Mouse (Mus musculus): ENCODE data around the gene Olfr328. TPM values are rescaled to one million over a fixed set of nuclear protein-coding genes. Genes with fewer than 3 reads are reported as not detected.

Olfr328 gene
- total and polyA plus RNA-seq, 3 experiments, result not detected

- dilution Hi-C loops (cut with MboI; ENCODE audit: extremely low pct_ligation_motif_present, extremely low pct_unique_long_range_greater_than_20kb, low sequenced_read_pairs), result no loop called here
Observed at GRCm38 (mm10) chr11:58597837-58598236, 42.4 kb upstream of the Olfr328 start.

GRCm38 (mm10) chr11:58594814-58595213, 39.4 kb upstream of the Olfr328 start, which contains the start of gene Olfr324:
TSS of gene Olfr324 (plus strand) at chr11:58595114.
- Histone ChIP-seq H3K4me1 (ENCODE audit: control insufficient read depth in 1 of 2, insufficient read depth in 2 of 2) (no peaks in the 10 kb centered on the region), H3K9ac (ENCODE audit: insufficient read depth, low read depth) (no peak within 1 kb of the TSS), H3K9me3 (replicated peaks; ENCODE audit: low read length) (peaks cover 2% of the 10 kb centered on the region), H3K4me2 (ENCODE audit: insufficient read depth, low read depth, poor library complexity, severe bottlenecking) (no peak within 1 kb of the TSS), H3K79me2 (replicated peaks; ENCODE audit: control insufficient read depth, extremely low read depth, insufficient read depth, poor library complexity, severe bottlenecking) (no peaks in the 10 kb centered on the region), H3K27me3 (replicated peaks) (peaks cover 65% of the 10 kb centered on the region), H3K36me3 (replicated peaks in 1 of 2; ENCODE audit: control insufficient read depth in 1 of 2, insufficient read depth in 1 of 2, low read length in 1 of 2) (no peaks in the 10 kb centered on the region), H3K27ac (ENCODE audit: insufficient read depth, low read depth) (no peak within 1 kb of the TSS), H3K4me3 (replicated peaks in 1 of 3; ENCODE audit: low read depth in 2 of 3, low read length in 2 of 3, poor library complexity in 1 of 3) (no peak within 1 kb of the TSS)
- dilution Hi-C loops (cut with MboI; ENCODE audit: extremely low pct_ligation_motif_present, extremely low pct_unique_long_range_greater_than_20kb, low sequenced_read_pairs) (no loop called here), in situ Hi-C loops (cut with MboI; ENCODE audit: low pct_ligation_motif_present, low pct_unique_long_range_greater_than_20kb, low sequenced_read_pairs) (no loop called here)
- no peak for TF ChIP-seq MXI1 (IDR thresholded peaks at IDR 0.05; ENCODE audit: low read depth, low read length)
- TF ChIP-seq MAFK (IDR thresholded peaks at IDR 0.05; ENCODE audit: insufficient replicate concordance, low read length), result no peak
- no peak for TF ChIP-seq HCFC1 (IDR thresholded peaks at IDR 0.05; ENCODE audit: low read depth, low read length)
- no peak for TF ChIP-seq MEF2A (IDR thresholded peaks at IDR 0.05; ENCODE audit: borderline replicate concordance, low read depth, low read length)
- TF ChIP-seq EP300 (IDR thresholded peaks at IDR 0.05; ENCODE audit: low read length), result no peak
- TF ChIP-seq ZC3H11A (IDR thresholded peaks at IDR 0.05; ENCODE audit: low read depth, low read length), result no peak
- TF ChIP-seq TCF12 (IDR thresholded peaks at IDR 0.05; ENCODE audit: low read depth, low read length), result no peak
- TF ChIP-seq KAT2A (IDR thresholded peaks at IDR 0.05; ENCODE audit: insufficient replicate concordance, low read length), result no peak
- TF ChIP-seq RAD21 (IDR thresholded peaks at IDR 0.05; ENCODE audit: low read depth, low read length), result no peak
- TF ChIP-seq E2F4 (IDR thresholded peaks at IDR 0.05; ENCODE audit: insufficient replicate concordance, low read depth, low read length), result no peak
- TF ChIP-seq PAX5 (IDR thresholded peaks at IDR 0.05; ENCODE audit: low read length), result no peak
- no peak for TF ChIP-seq CHD1 (IDR thresholded peaks at IDR 0.05; ENCODE audit: low read depth, low read length)
- no peak for TF ChIP-seq GABPA (IDR thresholded peaks at IDR 0.05; ENCODE audit: insufficient replicate concordance, low read depth, low read length)
- no peak for TF ChIP-seq MYC (IDR thresholded peaks at IDR 0.05; ENCODE audit: low read depth, low read length)
- TF ChIP-seq JUN (IDR thresholded peaks at IDR 0.05; ENCODE audit: insufficient read depth, low read depth, low read length), result no peak
- no peak for TF ChIP-seq USF1 (IDR thresholded peaks at IDR 0.05; ENCODE audit: low read depth, low read length)
- no peak for TF ChIP-seq SIN3A (IDR thresholded peaks at IDR 0.05; ENCODE audit: low read length)
- TF ChIP-seq RCOR1 (conservative IDR thresholded peaks at IDR 0.05; ENCODE audit: low read depth, low read length), result no peak
- TF ChIP-seq ZKSCAN1 (IDR thresholded peaks at IDR 0.05; ENCODE audit: borderline replicate concordance, low read depth, low read length), result no peak
- no peak for DNase-seq (ENCODE audit: extremely low read depth)

More at GRCm38 (mm10) chr11:58597837-58598236, 42.4 kb upstream of the Olfr328 start:
- no peak for TF ChIP-seq BHLHE40 (IDR thresholded peaks at IDR 0.05; ENCODE audit: low read depth, low read length)
- TF ChIP-seq ZC3H11A (IDR thresholded peaks at IDR 0.05; ENCODE audit: low read depth, low read length), result no peak
- no peak for TF ChIP-seq ZKSCAN1 (IDR thresholded peaks at IDR 0.05; ENCODE audit: borderline replicate concordance, low read depth, low read length)
- TF ChIP-seq CHD2 (IDR thresholded peaks at IDR 0.05; ENCODE audit: low read length), result no peak
- no peak for TF ChIP-seq ZNF384 (IDR thresholded peaks at IDR 0.05; ENCODE audit: low read depth, low read length)
- no peak for TF ChIP-seq RAD21 (IDR thresholded peaks at IDR 0.05; ENCODE audit: low read depth, low read length)
- no peak for TF ChIP-seq CTCF (conservative IDR thresholded peaks at IDR 0.05 in 1 of 2, IDR thresholded peaks at IDR 0.05 in 1 of 2; ENCODE audit: low read depth in 2 of 2, low read length in 2 of 2)
- no peak for TF ChIP-seq NRF1 (IDR thresholded peaks at IDR 0.05; ENCODE audit: low read depth, low read length)
- no peak for TF ChIP-seq RCOR1 (conservative IDR thresholded peaks at IDR 0.05; ENCODE audit: low read depth, low read length)
- no peak for TF ChIP-seq ELF1 (IDR thresholded peaks at IDR 0.05; ENCODE audit: low read depth, low read length)
- TF ChIP-seq USF2 (conservative IDR thresholded peaks at IDR 0.05; ENCODE audit: low read depth, low read length), result no peak
- no peak overlapping the region for H3K9ac ChIP-seq (ENCODE audit: insufficient read depth, low read depth)
- no peak for DNase-seq (ENCODE audit: extremely low read depth)
- peaks cover 79% of the 10 kb centered on the region for H3K27me3 ChIP-seq (replicated peaks)
- H3K4me2 ChIP-seq (ENCODE audit: insufficient read depth, low read depth, poor library complexity, severe bottlenecking), result no peak overlapping the region
- no peak overlapping the region for H3K27ac ChIP-seq (ENCODE audit: insufficient read depth, low read depth)
- H3K4me1 ChIP-seq (ENCODE audit: control insufficient read depth in 1 of 2, insufficient read depth in 2 of 2), result no peaks in the 10 kb centered on the region
- in situ Hi-C loops (cut with MboI; ENCODE audit: low pct_ligation_motif_present, low pct_unique_long_range_greater_than_20kb, low sequenced_read_pairs), result no loop called here
- H3K4me3 ChIP-seq (replicated peaks in 1 of 3; ENCODE audit: low read depth in 2 of 3, low read length in 2 of 3, poor library complexity in 1 of 3), result no peak overlapping the region
- H3K79me2 ChIP-seq (replicated peaks; ENCODE audit: control insufficient read depth, extremely low read depth, insufficient read depth, poor library complexity, severe bottlenecking), result no peaks in the 10 kb centered on the region
- no peaks in the 10 kb centered on the region for H3K9me3 ChIP-seq (replicated peaks; ENCODE audit: low read length)
- H3K36me3 ChIP-seq (replicated peaks in 1 of 2; ENCODE audit: control insufficient read depth in 1 of 2, insufficient read depth in 1 of 2, low read length in 1 of 2), result no peaks in the 10 kb centered on the region
